Mouse (Mus musculus) right cerebral cortex, adult 2 months (tissue): ENCODE data around the gene Fam205a1.
"Not testable (repeated sequence)": the region's sequence is repeated elsewhere in the genome, so short reads cannot be mapped to it uniquely, and the experiment has no call there.

ENCODE experiments used
- DNase-seq, 2 experiments: peaks; one replicate each; pipeline ENCODE4 v3.0.0; 2021 to 2022; ENCODE audit warnings: low spot score in 2 of 2

The Fam205a1 gene

DNA sequence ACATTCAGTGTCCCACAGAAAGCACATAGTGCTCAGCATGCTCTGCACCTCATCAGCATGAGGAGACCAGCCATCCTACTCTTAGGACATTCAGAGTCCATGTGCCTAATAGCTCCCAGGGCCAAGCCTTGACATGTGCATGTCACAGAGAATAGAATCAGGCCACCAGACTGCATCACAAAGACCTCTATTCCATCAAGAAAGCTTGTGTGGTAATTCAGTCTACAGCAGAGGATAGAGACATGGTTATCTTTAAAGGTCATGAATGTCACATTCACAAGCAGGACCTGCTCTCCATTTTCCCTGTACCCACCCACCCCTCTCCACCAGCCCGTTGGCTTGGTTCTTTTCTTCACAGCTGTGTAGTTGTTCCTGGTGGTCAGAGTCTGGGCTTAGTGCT lies at the start of gene Fam205a1:
Gene Fam205a1, minus strand, starts transcription at position 101 of the 400 bp plus-strand sequence.
- DNase-seq, result not testable (repeated sequence)

DNA sequence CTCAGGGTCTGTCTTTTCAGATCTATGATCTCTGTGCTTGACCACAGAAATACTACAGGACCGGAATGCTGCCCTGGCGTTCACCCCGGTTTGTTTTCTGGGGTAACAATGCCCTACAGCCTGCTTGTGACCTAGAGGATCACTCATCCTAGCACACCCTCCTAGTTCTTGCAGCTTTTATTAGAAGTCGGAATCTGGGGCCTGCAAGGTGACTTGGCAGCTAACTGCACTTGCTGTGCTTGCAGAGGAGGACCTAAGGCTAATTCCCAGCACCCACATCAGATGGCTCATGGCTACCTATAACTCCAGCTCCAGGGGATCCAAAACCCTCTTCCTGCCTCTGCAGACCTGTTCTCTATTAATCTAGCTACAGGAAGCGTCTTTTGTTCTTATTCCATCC lies 49.0 kb upstream of the Fam205a1 start:
- no peak for DNase-seq

DNA sequence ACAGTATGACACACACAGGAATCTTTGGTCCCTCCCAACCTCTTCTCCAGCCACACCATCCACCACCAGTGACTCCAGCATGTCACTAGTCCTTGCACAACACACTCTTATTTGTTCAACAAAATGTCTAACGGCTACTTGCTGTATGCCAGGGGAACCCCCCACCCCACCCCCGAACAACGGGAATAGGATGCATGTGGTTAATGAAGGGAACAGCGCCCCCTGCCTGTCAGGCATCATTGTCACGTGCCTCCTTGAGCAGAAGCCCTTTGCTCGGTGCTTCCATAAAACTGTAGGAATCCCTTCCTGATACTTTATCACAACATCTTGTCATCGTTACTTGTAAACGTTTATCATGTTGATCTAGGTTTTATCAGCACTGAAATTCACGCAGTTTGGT lies 48.5 kb upstream of the Fam205a1 start:
- no peak for DNase-seq

DNA sequence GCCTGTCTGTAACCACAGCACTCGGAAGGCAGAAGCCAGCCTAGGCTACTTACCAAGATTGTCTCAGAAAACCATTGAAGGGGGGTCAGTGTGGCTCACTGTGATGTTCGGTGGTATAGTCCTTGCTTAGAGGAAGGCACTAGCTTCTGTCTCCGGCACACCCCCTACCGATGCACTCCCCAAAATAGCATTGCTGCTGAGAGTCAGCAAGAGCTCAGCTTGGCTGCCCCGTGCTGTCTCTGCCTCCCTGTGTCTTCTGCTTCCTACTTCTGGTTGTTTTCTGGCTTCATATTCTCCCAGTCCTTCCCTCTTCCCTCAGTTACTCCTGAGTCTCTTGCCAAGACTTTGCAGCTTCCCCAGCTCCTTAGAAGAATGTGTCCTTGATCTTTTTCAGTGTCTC lies 47.2 kb upstream of the Fam205a1 start:
- DNase-seq, result peak; percentile 64 to 69

DNA sequence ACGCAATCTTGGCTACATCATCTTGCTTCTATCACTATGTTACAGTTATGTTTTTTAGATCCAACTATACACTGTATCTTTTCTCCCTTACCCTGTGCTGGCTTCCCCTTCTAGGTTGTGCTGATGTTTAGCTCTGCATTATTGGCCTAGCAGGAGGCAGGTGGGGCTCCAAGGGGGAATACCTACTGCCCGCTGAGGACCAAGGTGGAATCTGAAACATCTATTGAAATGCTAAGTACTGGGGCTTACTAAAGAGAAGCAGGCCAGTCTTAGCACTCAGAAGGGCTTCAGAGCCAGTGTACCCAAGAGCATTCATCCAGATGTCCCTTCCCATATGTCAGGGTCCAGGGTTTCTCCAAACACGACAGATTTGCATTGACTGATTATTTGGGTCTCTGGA lies 45.2 kb upstream of the Fam205a1 start:
- no peak for DNase-seq

DNA sequence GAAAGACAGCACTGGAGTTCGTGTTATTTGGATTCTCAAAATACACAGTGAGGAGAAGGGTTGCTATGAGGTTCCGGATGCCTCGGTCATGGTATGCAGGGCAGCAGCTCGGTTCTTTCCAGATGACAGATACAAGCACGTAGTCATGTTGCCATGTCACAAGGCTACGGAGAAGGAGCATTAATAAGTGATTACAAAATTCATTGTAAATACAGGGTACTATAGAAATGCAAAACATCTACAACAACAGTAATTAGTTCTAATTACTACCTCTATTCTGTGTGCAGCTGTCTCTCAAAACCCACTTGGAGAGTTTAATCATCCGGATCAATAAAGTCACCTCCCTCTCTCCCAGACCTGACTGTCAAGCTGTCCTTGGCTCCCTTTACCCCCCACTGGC lies 41.4 kb upstream of the Fam205a1 start:
- DNase-seq, result no peak

DNA sequence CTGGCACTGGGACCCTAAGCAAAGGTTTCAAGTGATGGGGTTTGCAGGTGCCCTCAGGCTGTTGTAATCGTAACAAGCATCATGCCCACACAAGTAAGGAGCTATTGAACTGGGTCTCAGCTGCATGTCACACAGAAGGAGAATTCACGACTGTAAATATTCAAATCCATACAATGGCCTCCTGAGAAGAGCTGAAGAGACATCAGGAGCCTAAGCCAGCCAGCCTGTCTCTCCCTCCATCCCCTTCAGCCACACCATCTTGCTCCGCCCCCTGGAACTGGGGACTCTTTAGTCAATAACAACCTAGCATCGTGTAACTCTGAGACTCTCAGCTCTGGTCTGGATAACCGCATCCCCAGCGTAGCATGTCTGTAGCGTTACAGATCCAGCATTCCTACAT lies 37.5 kb upstream of the Fam205a1 start:
- no peak for DNase-seq

DNA sequence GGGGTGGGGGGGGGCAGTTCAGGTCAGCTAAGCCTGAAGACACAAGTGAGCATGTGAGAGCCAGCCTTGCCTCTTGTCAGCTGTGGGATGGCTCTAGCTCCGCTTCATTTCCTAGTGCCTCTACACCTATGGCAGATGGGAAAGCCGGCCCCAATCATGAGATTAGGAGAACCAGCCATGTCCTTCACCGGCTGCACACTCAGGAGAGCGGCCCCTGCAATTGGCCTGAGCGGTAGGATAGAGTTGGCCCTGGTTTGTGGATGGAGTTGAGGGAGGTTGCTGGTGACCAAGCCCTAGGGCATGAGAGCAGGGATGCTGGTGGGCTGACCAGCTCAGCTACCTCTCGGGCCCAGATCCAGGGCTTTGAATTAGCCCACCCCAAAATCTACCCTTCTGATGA lies 35.1 kb upstream of the Fam205a1 start:
- no peak for DNase-seq

DNA sequence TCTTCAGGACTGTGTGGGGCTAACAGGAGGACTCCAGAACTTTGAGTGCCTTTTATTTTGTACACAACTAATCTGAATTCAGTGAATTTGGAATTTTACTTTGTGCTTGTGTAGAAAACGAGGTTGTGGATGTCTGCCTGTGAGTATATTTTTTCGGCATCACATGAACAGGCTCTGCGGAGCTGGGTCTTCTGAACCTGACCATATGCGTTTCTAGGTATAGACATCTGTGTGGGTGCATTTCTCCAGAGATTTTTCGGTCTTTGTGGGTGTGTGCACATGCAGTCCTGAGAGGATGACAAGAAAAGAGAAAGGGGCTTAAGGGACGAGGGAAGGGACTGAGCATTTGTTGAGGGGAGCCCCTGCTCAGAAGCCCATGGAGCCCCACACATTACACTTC lies 33.2 kb upstream of the Fam205a1 start:
- DNase-seq, result peak; percentile 51 to 57

DNA sequence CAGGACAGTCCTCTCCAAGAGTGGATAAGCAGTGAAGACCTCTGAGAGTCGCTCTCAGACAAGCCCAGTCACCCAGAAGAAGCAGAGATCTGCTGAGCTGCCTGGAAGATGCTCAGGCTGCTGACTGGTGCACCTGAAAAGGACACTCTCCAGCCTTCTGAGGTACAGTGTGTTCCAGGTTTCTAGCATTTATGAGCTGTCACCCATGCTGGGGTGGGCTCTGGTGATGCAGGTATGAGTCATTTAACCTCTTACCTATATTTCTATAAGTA lies 26.9 kb upstream of the Fam205a1 start:
- no peak for DNase-seq

DNA sequence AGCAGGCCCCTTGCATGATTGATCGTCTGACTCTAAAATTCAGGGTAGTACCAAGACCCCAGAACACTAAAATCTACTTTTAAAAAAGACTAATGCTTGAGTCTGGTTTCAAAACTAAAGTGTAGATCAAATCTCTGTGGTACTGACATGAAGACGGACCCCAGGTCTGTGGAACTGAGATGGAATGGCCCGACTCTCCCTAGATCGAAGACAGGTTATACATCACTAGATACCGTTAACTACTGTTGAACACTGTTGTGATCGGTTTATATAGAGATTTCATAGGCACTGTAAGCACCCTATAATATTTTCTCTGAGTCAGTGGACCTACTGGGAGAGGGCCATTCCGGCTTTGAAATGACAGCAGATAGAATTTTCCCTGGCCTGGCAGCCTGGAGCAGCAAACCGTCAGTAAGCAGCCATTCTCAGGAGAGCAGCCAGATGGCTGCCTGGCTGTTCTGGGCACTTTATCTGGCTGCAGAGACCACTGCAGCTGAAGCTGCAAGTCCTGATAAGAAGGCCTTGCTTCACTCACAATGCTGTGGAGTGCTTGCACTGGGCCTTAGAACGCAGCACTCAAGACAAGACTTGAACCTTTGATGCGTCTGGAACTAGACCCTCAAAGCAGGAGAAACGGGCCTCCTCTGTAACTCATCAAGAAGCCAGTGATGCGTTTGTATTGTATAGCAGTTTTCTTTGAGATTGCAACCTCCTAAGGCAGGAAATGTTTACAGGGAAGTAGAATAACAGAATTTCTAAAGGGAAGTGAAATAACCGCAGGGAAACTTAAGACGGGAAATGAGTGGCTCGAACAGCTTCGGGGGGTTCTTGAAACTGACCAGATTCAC lies 26.4 kb upstream of the Fam205a1 start:
- no peak for DNase-seq

DNA sequence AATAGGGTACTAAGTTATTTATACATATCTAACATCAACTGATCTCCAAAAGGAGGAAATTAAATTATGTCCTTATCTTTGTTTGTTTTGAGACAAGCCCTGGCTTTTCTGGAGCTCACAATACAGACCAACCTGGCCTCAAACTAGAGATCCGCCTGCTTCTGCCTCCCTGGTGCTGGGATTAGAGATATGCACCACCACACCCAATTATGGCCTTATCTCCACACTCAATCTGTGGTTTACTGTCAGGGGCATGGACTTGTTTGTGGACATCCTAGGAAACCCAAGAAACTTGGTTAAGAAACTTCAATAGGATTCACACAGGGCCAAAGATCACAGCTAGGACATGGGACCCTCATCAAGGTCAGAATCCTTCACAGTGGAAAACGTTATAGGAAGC lies 24.0 kb upstream of the Fam205a1 start:
- DNase-seq, result no peak

DNA sequence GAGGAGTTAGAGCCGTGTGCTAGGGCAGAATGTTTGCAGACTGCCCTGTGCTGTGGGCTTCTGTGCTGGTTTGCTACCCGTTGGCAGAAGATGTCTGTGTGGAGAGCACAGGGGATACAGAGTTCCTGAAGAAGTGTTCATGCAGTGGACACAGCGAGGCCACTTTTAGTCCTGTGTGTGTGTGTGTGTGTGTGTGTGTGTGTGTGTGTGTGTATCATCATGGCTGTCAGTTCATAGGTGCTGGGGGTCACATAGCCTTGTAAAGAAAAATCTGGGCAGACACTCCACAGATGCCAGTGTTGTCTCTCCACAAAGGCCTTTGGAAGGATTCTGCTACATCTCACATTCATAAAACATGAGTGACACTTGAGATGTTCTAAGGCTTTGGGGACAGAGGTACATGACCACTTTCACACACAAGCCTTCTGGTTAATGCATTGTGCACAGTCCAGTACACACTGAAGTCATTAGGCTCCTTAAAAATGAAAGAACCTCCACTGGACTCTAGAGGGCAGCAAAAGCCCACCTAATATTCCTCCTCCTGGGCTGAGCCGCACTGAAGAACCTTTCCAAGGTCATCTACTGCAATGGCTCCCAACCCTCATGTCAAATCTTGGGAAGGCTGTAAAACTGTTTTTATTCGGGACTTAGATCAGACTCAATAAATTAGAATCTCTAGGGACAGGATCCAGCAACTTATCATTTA lies 23.1 kb upstream of the Fam205a1 start:
- DNase-seq, result peak; percentile 55 to 66

DNA sequence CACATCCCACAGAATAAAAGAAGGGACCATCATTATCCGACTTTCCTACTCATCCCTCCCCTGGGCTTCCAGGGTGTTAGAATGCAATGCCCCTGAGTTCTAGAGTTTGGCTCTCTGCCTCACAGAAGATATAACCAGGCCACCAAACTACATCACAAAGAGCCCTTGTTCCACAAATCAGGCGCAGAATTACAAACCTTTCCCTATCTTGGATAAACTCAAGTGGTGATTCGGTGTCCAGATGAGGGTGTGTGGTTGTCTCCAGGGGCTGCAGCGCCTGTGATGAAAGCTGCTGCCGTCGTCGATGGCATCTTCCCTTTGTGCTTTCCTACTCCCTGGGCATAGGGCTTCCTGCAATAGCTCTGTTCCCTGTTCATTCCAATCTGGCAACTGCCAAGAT lies 20.4 kb upstream of the Fam205a1 start, which contains the start of gene Fam205c:
Gene Fam205c, minus strand, starts transcription at position 101 of the 400 bp plus-strand sequence.
- DNase-seq, result no peak

DNA sequence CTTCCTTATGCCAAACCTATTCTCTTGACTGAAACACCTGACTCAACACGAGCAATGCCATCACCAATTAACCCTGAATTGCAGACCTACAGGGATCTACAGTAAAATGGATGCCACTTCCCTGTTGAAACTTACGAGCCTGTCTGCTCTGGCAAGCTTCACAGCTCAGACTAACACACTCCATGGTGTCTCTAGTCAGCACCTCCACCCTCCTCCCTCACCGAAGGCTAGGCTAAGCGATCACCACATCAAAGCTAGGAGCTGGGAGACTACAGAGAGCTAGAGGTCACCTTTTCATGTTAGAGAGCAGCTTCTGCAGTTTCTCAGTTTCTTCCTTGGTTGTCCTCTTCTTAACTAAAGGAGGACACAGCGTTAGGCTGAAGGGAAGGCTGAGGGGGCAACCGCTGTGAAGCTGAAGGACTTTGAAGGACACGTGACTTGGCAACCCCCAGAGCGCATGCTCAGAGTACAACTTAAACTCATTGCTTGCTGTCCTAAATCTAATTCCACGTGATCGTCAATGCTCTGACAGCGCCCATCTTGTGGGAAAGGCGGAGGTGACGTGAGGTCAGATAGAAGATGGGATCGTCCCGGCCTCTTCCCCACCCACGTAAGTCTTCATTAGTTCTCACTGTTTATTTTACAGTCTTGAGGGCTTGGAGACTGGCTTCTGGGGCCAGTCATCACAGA lies 19.2 kb upstream of the Fam205a1 start:
- no peak for DNase-seq

DNA sequence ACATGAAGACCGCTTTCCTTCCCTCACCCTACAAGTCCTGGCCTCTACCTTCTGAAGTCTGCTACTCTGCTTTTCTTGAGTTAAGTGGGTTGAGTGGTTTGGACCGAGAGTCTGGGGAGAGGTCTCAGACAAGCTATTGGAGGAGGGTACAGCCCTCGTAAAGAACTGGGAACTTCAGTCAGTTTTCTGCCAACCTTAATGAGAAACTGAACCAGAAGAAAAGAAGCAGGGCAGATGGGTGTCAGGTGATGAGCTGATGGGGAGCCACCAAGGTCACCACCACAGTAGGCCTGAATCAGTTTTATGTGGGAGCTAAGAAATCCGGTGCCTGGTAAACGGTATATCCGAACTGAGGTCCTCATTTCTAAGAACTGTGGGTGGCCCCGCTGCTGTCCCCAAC lies 18.5 kb upstream of the Fam205a1 start:
- DNase-seq, result no peak

DNA sequence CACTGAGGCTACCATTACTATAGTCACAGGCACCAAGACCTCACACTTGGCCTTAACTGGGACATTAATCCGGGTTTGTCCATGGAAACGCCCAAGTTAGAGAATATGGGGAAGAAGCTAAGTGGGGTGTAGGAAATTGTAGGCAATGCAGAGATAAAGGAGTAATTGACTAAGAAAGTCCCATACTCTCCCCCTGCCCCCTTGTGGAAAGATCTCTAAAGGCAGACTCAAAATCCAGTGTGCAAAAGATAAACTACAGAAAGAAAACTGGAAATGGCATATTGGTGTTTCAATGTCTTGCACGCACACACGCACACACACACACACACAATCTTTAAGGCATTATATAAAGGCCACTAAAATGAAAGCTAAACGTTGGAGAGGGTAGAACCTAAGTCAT lies 17.1 kb upstream of the Fam205a1 start:
- DNase-seq, result no peak

DNA sequence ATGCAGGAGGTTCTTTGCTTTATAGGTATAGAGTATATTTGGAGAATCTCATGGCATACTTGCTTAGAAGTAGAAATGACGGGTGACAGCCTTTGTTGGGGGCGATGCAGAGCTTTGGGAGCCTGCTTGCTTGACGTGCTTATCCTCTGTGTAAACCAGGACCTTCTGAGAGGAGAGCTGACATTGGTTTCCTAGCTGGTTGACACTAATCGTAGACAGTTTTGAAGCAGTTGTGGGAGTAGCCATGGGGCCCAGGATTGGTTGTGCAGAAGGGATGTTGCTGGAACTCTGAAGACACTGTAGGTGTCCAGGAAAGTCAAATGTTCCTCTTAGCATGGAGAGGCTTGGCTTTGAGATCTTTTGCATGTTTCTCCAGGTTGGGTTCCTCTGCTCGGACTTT lies 14.5 kb upstream of the Fam205a1 start:
- no peak for DNase-seq

DNA sequence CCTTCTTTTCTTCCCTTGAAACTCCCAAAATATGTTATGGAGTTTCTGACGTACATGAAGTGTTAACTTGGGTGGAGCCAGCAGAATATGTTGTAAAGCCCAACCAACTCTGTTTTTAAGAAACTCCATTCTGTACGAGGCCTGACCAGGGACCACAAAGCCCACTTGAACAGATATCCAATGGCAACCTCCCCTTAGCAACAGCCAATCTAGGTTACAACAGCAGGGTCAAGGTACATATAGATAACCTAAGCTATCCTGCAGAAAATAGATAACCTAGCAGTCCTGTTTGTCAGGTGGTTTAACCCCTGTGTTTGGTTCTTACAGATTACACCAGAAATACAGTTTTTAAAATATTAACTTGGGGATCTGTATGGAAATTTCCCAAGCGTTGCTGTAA lies 13.7 kb upstream of the Fam205a1 start:
- DNase-seq, result no peak

DNA sequence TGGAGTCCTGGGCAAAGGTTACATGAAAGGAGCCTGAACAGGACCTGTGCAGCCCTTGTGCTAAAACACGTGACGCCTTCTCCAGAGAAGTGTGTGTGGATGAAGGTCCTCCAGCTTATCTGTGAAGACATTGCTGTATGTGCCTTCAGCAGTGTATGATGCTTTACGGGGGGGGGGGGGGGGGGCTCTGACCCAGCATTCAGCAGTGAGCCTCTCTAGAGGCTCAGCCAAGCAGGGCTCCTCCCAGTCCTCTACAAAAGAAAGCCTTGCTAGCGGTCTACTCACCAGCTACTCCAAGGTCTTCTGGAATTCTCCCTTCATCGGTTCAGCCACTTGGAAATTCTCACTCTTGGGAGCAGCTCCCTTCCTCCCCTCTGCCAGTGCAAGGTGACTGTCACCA lies 9.8 kb upstream of the Fam205a1 start:
- DNase-seq, result not testable (repeated sequence)

DNA sequence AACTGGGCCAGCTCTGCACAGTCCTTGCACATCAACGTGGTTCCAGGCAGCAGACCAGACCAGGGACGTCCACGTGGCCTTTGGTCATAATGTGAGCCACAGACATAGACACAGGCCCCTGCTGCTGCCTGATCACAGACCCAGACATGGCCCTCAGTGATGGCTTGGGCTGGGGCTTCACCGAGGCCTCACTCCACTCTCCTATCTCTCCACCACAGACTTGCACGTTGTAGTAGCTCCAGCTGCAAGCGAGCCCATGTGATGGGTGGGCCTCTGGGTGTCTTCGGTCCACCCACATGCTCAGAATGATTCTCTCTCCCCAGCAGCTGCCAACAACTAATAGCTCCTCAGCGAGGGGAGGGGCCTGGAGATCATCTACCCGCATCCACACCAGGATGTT lies 6.8 kb upstream of the Fam205a1 start:
- DNase-seq, result not testable (repeated sequence)

DNA sequence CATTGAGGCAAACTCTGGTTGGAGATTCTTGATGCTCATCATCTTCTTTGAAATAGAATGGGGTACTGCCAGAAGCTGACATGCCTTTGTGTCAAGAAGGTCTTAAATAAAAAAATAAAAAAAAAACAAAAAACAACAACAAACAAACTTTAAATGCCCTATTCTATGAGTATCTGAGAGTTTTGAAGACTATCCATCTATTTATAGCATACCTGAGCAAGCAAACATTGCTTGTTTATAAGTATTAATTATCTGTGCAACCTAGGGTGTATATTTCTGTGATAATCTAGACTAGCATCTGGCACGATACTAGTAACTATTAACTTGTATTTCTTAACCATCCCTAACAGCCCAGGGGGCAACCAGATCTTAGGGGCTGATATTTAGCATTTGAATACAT lies 3.0 kb upstream of the Fam205a1 start, which contains the start of gene Gm12394:
Gene Gm12394, minus strand, starts transcription at position 101 of the 400 bp plus-strand sequence.
- DNase-seq, result not testable (repeated sequence)
